Mouse (Mus musculus) embryonic facial prominence, embryonic 13.5 days (tissue): ENCODE results near the gene Spty2d1. TPM values are rescaled to one million over a fixed set of nuclear protein-coding genes. Genes with fewer than 3 reads are reported as not detected.

Experiments used
- ATAC-seq: fragments of 200-750 bp; cut with Nextera tagmentation; 2 replicates; pipeline ENCODE4 v1.8.0; 2017; ENCODE audit warnings: low read depth; ENCODE audit not compliant: insufficient number of reproducible peaks, insufficient read depth, low FRiP score, low TSS enrichment
- H3K27ac ChIP-seq: fragments of 300-500 bp; sonication (generic); 2 replicates; pipeline ENCODE4 v1.5.1; 2015; ENCODE audit warnings: moderate library complexity, mild to moderate bottlenecking, inconsistent platforms
- H3K27me3 ChIP-seq: fragments of 300-500 bp; sonication (generic); 2 replicates; pipeline ENCODE4 v1.6.1; 2015; ENCODE audit warnings: mild to moderate bottlenecking, inconsistent platforms
- H3K36me3 ChIP-seq: fragments of 300-500 bp; sonication (generic); 2 replicates; pipeline ENCODE4 v1.6.1; 2015; ENCODE audit warnings: mild to moderate bottlenecking, inconsistent platforms
- H3K4me1 ChIP-seq: fragments of 300-500 bp; sonication (generic); 2 replicates; pipeline ENCODE4 v1.6.1; 2015; ENCODE audit warnings: inconsistent platforms
- H3K4me2 ChIP-seq: fragments of 300-500 bp; sonication (generic); 2 replicates; pipeline ENCODE4 v1.6.1; 2015; ENCODE audit warnings: moderate library complexity, mild to moderate bottlenecking, inconsistent platforms
- H3K4me3 ChIP-seq: fragments of 300-500 bp; sonication (generic); 2 replicates; pipeline ENCODE4 v1.5.1; 2015; ENCODE audit warnings: mild to moderate bottlenecking, inconsistent platforms
- H3K9ac ChIP-seq: fragments of 300-500 bp; sonication (generic); 2 replicates; pipeline ENCODE4 v1.6.1; 2015; ENCODE audit warnings: mild to moderate bottlenecking, inconsistent platforms
- H3K9me3 ChIP-seq: fragments of 300-500 bp; sonication (generic); 2 replicates; pipeline ENCODE4 v1.6.1; 2016; ENCODE audit warnings: inconsistent platforms
- WGBS: fragments of 180-500 bp; shearing (Covaris S2); methylation state at CpG from one replicate; pipeline ENCODE4 v1.1.7; 2015; ENCODE audit warnings: mixed read lengths; 5-methylcytosine and 5-hydroxymethylcytosine counted together
- polyA plus RNA-seq: library from polyadenylated mRNA; unstranded; fragments of >200 nt; fragmentation: Nextera tagmentation; extraction: Ambion mirVana; gene quantifications from 2 replicates; pipeline ENCODE4 v1.2.1, GENCODE M21; 2015

Spty2d1 gene
- polyA plus RNA-seq, 1 experiment from 2014 or later: 18.8 TPM

GRCm38 (mm10) chr7:47019641-47020040 is 11.4 kb upstream of the Spty2d1 start:
- Histone ChIP-seq H3K4me2 (no peak overlapping the region), H3K4me3 (no peak overlapping the region), H3K36me3 (no peaks in the 10 kb centered on the region), H3K27me3 (no peaks in the 10 kb centered on the region), H3K9me3 (no peaks in the 10 kb centered on the region), H3K4me1 (peaks cover 6% of the 10 kb centered on the region), H3K27ac (no peak overlapping the region), H3K9ac (no peak overlapping the region)
- WGBS: 65% methylated on average over 5 of the region's 5 CpGs
- no peak for ATAC-seq

GRCm38 (mm10) chr7:47017146-47017545 is 8.9 kb upstream of the Spty2d1 start:
- WGBS: 63% methylated on average over 7 of the region's 7 CpGs
- H3K4me2 ChIP-seq: no peak overlapping the region
- H3K36me3 ChIP-seq: no peaks in the 10 kb centered on the region
- H3K4me1 ChIP-seq: peaks cover 6% of the 10 kb centered on the region
- no peak for ATAC-seq
- no peak overlapping the region for H3K27ac ChIP-seq
- H3K9ac ChIP-seq: no peak overlapping the region
- H3K27me3 ChIP-seq: no peaks in the 10 kb centered on the region
- H3K9me3 ChIP-seq: no peaks in the 10 kb centered on the region
- H3K4me3 ChIP-seq: no peak overlapping the region

- H3K4me2 ChIP-seq: no peak overlapping the region
- H3K27ac ChIP-seq: no peak overlapping the region
- H3K4me3 ChIP-seq: no peak overlapping the region
- no peaks in the 10 kb centered on the region for H3K36me3 ChIP-seq
- no peak overlapping the region for H3K9ac ChIP-seq
- H3K9me3 ChIP-seq: no peaks in the 10 kb centered on the region
- 79% methylated on average over 3 of the region's 3 CpGs for WGBS
- no peaks in the 10 kb centered on the region for H3K27me3 ChIP-seq
- peaks cover 6% of the 10 kb centered on the region for H3K4me1 ChIP-seq
- ATAC-seq: no peak
These were observed 8.4 kb upstream of the Spty2d1 start for GRCm38 (mm10) chr7:47016602-47017001.

GRCm38 (mm10) chr7:47015390-47016065 is 7.3 kb upstream of the Spty2d1 start:
- no peaks in the 10 kb centered on the region for H3K27me3 ChIP-seq
- no peaks in the 10 kb centered on the region for H3K36me3 ChIP-seq
- peak; percentile 95 for ATAC-seq
- 11% methylated on average over 6 of the region's 6 CpGs for WGBS
- peak overlapping the region; percentile 22; the same call in 1 of the 2 replicates for H3K4me3 ChIP-seq
- no peaks in the 10 kb centered on the region for H3K9me3 ChIP-seq
- H3K4me2 ChIP-seq: peak overlapping the region; percentile 52
- H3K9ac ChIP-seq: no peak overlapping the region
- H3K4me1 ChIP-seq: peaks cover 6% of the 10 kb centered on the region
- peak overlapping the region; percentile 66; the same call in 1 of the 2 replicates for H3K27ac ChIP-seq

- no peaks in the 10 kb centered on the region for H3K27me3 ChIP-seq
- H3K27ac ChIP-seq: no peak overlapping the region
- H3K36me3 ChIP-seq: no peaks in the 10 kb centered on the region
- H3K4me1 ChIP-seq: peaks cover 9% of the 10 kb centered on the region
- no peaks in the 10 kb centered on the region for H3K9me3 ChIP-seq
- no peak overlapping the region for H3K4me3 ChIP-seq
- 66% methylated on average over 10 of the region's 11 CpGs for WGBS
- H3K4me2 ChIP-seq: no peak overlapping the region
- ATAC-seq: no peak
- no peak overlapping the region for H3K9ac ChIP-seq
These were observed 6.6 kb upstream of the Spty2d1 start for GRCm38 (mm10) chr7:47014564-47015389.

- no peak overlapping the region for H3K9ac ChIP-seq
- no peaks in the 10 kb centered on the region for H3K9me3 ChIP-seq
- no peak overlapping the region for H3K4me3 ChIP-seq
- 53% methylated on average over 9 of the region's 9 CpGs for WGBS
- no peaks in the 10 kb centered on the region for H3K36me3 ChIP-seq
- H3K4me1 ChIP-seq: peaks cover 19% of the 10 kb centered on the region
- ATAC-seq: no peak
- H3K4me2 ChIP-seq: no peak overlapping the region
- H3K27me3 ChIP-seq: no peaks in the 10 kb centered on the region
- no peak overlapping the region for H3K27ac ChIP-seq
These were observed 5.0 kb upstream of the Spty2d1 start for GRCm38 (mm10) chr7:47013131-47013767.

GRCm38 (mm10) chr7:47007818-47008167 is 418 bp downstream of the Spty2d1 start:
- no peaks in the 10 kb centered on the region for H3K27me3 ChIP-seq
- H3K4me3 ChIP-seq: peak overlapping the region; percentile 74
- H3K36me3 ChIP-seq: no peaks in the 10 kb centered on the region
- peak; percentile 65 for ATAC-seq
- H3K4me1 ChIP-seq: peaks cover 41% of the 10 kb centered on the region
- no peaks in the 10 kb centered on the region for H3K9me3 ChIP-seq
- under 1% methylated on average over 25 of the region's 25 CpGs for WGBS
- peak overlapping the region; percentile 88 for H3K4me2 ChIP-seq
- H3K9ac ChIP-seq: peak overlapping the region; percentile 83
- H3K27ac ChIP-seq: peak overlapping the region; percentile 92

GRCm38 (mm10) chr7:47007109-47007780 is 966 bp downstream of the Spty2d1 start:
- WGBS: 16% methylated on average over 21 of the region's 21 CpGs
- H3K27me3 ChIP-seq: no peaks in the 10 kb centered on the region
- H3K27ac ChIP-seq: peak overlapping the region; percentile 92
- no peaks in the 10 kb centered on the region for H3K9me3 ChIP-seq
- H3K4me3 ChIP-seq: peak overlapping the region; percentile 74
- H3K4me2 ChIP-seq: peak overlapping the region; percentile 88
- H3K9ac ChIP-seq: peak overlapping the region; percentile 83
- no peaks in the 10 kb centered on the region for H3K36me3 ChIP-seq
- peaks cover 46% of the 10 kb centered on the region for H3K4me1 ChIP-seq
- ATAC-seq: no peak

- peak overlapping the region; percentile 23; the same call in 1 of the 2 replicates for H3K27ac ChIP-seq
- H3K36me3 ChIP-seq: peaks cover 8% of the 10 kb centered on the region
- H3K27me3 ChIP-seq: no peaks in the 10 kb centered on the region
- no peak for ATAC-seq
- no peak overlapping the region for H3K4me2 ChIP-seq
- no peak overlapping the region for H3K4me3 ChIP-seq
- H3K4me1 ChIP-seq: peaks cover 56% of the 10 kb centered on the region
- 33% methylated on average over 3 of the region's 3 CpGs for WGBS
- no peaks in the 10 kb centered on the region for H3K9me3 ChIP-seq
- H3K9ac ChIP-seq: peak overlapping the region; percentile 33; the same call in 1 of the 2 replicates
These were observed 4.6 kb downstream of the Spty2d1 start for GRCm38 (mm10) chr7:47003411-47004115.

GRCm38 (mm10) chr7:47001900-47002275 is 6.3 kb downstream of the Spty2d1 start:
- ATAC-seq: no peak
- Histone ChIP-seq H3K27ac (peak overlapping the region; percentile 83), H3K4me3 (no peak overlapping the region), H3K36me3 (peaks cover 25% of the 10 kb centered on the region), H3K9me3 (no peaks in the 10 kb centered on the region), H3K4me1 (peaks cover 52% of the 10 kb centered on the region), H3K27me3 (no peaks in the 10 kb centered on the region), H3K9ac (no peak overlapping the region), H3K4me2 (peak overlapping the region; percentile 34)
- 36% methylated on average over 4 of the region's 4 CpGs for WGBS
